Mouse (Mus musculus) MEL-GATA-1-ER (cell line): ENCODE results near the gene Gm9774.

Experiments used
- DNase-seq: peaks from one replicate; pipeline ENCODE4 v3.0.0-alpha.2; 2012; ENCODE audit warnings: low read depth; ENCODE audit errors: extremely low read depth

Gene Gm9774

DNA sequence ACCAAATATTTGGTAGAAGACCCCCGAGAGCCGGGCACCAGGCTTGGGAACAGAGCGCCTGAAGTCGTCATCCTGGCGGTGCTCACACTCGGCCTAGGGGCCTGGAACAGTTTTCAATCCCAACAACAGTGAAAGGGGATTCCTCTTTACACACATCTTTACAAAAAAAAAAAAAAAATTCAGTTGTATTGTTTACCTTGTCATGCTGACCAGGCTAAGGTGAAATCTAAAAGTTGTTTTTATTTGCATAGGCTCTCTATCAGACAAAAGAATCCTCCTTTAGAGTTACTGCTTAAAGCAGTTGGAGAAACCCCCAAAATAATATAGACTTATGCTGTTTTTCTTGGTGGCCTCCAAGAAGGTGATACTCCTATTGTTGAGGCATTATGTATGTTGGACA is at the start of gene Gm9774:
Gm9774 (minus strand) TSS at position 101 of the 400 bp plus-strand sequence.
- no peak for DNase-seq

GRCm38 (mm10) chr3:92470111-92470510 is 40.9 kb upstream of the Gm9774 start:
- no peak for DNase-seq

DNA sequence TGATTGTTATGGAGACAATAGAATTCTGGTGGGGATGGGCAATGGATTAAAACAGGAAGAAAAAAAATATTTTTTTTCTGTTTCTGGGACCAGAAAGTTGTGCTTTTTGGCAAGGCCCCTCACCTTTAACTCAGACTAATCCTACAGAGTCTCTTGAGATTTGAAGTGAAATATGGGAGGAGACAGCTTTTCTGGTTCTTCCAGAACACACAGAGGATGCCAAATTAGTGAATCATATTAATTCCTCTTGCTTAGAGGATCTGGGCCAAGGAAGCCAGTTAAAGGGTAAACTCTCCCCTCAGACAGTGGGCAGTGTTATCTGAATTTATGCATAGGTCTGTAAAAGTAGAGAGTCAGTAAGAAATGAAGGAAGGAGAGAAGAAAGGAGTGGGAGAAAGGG is 38.2 kb upstream of the Gm9774 start:
- DNase-seq = no peak

GRCm38 (mm10) chr3:92466576-92466975 is 37.4 kb upstream of the Gm9774 start:
- no peak for DNase-seq

DNA sequence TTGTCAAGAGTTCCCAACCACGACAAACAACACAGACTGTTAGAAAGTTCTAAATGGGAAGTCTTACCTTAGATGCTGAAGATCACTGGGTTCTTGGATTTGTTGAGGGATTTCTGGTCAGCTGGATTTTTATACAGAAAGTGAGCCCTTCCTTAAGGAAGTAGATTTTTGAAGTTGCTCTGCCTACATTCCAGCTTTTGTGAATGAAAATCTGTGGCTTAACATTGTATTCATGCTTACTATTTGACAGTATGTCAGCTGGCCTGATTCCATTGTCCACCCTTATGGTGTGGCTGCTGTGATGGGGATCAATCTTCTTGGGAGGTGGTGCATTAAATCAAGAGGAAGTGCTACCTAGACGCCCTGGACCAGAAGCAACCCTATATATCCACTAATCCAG is 29.4 kb upstream of the Gm9774 start, which contains the start of gene Sprr3:
Sprr3 (minus strand) TSS at position 101 of the 400 bp plus-strand sequence.
- no peak for DNase-seq

DNA sequence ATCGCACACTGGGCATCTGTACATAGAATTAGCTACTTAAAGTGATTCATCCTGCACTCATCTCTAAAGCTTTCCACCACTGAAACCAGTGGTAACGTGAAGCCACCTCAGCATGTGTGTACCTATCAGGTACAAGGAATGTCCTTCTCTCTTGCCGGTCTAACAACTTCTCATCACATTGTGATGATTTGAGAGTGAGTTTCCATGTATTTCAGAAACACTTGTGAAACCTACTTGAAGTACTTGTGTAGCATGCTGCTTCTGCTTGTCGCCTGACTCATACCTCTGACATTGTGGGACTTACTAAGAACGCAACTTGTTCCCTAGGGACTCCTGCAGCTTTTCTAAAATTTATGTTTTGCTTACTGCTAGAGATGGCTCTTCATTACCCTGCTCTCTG is 25.9 kb upstream of the Gm9774 start:
- no peak for DNase-seq

DNA sequence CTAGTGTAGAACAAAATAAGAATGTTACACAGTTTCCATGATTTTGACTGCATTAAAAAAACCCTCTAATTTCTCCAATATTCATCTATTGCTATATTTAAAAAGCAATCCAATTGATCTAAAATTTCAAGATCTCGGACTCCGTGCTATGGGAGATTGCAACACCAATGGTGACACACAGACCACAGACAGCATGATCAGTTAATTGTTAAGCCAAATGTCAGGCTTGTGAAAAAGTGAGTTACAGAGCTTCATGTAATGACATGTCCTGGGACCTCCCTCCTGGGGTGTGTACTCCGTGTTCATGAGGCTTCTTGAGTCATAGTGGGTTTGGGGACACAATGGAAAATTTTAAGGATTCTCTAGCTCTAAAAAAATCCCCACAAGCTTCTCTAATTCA is 11.0 kb upstream of the Gm9774 start:
- DNase-seq = no peak

DNA sequence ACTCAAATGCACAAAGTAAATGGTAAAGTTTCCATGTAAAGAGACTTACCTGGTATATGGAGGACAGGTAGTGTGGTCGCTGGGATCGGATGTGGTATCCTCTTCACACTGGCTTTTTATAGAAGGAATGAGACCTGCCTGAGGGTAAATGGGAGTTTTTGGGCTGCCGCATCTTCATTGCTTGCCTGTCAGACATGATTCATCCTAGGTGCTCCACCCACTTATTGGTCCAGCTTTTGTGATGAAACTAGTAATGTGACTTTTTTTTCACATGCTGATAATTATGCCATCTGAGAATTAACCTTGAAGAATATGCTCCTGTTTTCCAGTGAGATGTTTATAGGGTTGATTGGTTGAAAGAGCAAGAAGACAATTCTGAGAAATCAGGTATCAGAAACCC is 9.5 kb upstream of the Gm9774 start, which contains the start of gene Sprr1b:
Sprr1b (minus strand) TSS at position 101 of the 400 bp plus-strand sequence.
- no peak for DNase-seq

DNA sequence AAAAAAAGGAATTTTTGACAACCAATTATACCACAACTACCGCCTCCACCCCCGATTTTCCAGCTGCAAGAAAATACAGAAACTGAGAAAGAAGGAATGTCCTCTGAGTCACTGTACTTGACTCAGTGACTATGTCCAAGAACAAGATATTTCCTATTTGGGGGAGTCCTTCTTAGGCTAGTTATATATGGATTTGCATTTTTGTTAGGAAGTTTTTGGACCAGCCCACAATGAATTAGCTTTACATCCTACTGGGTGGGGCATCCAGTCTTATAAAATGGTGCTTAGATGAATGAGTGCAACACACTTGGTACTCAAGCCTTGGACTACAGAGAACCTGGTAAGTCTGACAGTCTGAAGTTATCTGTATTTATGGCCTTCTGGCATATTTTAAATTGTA is 3.1 kb upstream of the Gm9774 start, which contains the start of gene Sprr2k:
Sprr2k (plus strand) TSS at position 301 of the 400 bp plus-strand sequence.
- DNase-seq = no peak

DNA sequence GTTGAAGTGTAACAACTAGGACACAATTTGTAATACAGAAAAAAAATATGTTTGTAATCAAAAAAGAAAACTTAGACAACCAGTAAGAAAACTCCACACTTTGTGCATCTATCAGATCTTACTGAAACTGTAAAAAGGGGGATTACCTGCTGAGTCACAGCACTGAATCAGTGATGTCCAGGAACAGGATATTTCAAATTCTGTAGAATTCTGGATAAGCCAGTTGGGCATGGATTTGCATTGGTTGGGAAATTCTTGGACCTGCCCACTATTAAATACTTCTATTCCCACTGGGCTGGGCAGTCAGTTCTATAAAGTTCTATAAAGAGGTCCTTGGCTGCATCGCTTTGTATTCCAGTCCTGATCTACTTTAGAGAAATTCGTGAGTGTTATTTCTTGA is 11.4 kb downstream of the Gm9774 start, which contains the start of gene Sprr2j-ps:
Sprr2j-ps (plus strand) TSS at position 301 of the 400 bp plus-strand sequence.
- no peak for DNase-seq

DNA sequence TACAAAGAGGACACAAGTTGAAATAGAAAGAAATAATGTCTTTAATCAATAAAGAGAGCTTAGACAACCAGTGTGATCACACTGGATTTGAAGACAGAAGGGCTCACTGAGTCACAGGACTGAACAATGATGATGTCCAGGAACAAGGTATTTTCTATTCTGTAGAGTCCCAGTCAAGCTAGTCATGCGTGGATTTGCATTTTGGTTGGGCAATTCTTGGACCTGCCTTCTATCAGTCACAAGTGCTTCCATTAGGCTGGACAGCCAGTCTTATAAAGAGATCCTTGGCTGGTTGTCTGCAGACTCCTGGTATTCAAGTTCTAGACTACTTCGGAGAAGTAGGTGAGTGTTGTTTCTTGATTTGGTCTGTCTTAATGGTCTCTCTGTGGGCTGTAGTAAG is 21.5 kb downstream of the Gm9774 start, which contains the start of gene Sprr2i:
Sprr2i (plus strand) TSS at position 301 of the 400 bp plus-strand sequence.
- no peak for DNase-seq

- DNase-seq = no peak
Observed at GRCm38 (mm10) chr3:92394301-92394700, 34.9 kb downstream of the Gm9774 start.

DNA sequence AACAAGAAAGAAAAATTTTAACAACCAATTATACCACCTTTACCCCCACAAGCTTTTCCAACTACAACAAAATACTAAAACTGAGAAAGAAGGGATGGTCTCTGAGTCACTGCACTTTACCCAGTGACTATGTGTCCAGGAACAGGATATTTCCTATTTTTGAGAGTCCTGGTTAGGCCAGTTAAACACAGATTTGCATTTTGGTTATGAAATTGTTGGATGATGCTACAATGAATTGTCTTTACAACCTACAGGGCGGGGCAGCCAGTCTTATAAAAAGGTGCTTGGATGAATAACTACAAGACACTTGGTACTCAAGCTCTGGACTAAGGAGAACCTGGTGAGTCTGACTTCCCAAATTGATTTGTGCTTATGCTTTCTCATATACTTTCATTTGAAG is 43.8 kb downstream of the Gm9774 start, which contains the start of gene Sprr2h:
Sprr2h (plus strand) TSS at position 301 of the 400 bp plus-strand sequence.
- DNase-seq = no peak
